Mouse (Mus musculus): ENCODE measurements at regions not wholly inside any gene's neighbourhood (a gene's known extent, or its start where the extent isn't known, plus 50 kb on each side); places are given as distances from the start of the nearest gene placed in this dataset.
A peak's percentile ranks its signal among the peaks of the same experiment; 100 is the strongest.
"Not testable (repeated sequence)": the region's sequence is repeated elsewhere in the genome, so short reads cannot be mapped to it uniquely, and the experiment has no call there.

DNA sequence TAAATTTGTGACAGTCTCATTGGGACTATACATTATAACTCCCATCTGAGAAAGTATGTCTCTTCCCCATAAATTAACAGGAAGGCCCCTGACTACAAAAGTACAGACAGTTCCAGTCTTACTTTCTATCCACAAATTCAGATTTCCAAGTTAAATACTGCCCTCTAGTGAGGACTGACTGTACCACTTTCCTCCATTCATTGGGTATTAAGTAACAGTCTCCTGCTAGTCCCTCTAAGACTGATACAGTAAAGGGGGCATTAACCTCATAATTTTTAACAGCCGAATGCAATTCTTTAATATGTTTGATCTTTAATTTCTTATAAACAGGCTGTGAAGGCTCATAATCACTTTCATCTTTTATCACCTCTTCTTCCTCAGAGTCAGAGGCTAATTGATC lies 131.0 kb upstream of the Adcyap1 start:
- not testable (repeated sequence) for DNase-seq (ENCODE audit: low read depth)

DNA sequence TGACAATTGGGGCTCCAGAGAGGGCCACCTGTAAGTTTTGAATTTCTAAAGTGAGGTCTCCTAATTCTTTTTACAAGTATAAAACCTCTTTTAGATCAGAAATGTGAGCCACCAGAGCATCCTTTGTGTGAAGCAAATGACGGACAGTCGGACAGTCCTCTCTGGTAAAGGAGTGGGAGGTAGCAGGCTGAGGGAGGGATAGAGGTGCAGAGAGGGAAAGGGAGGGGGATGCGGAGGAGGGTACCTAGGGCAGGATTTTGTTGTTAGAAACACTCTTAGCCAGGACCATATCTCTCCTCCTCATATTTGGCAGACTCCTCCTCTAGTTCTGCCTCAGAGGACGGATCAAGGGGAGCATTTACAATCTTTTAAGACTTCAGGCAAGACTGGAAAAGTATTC lies 130.3 kb upstream of the Adcyap1 start:
- DNase-seq (ENCODE audit: low read depth) = no peak

DNA sequence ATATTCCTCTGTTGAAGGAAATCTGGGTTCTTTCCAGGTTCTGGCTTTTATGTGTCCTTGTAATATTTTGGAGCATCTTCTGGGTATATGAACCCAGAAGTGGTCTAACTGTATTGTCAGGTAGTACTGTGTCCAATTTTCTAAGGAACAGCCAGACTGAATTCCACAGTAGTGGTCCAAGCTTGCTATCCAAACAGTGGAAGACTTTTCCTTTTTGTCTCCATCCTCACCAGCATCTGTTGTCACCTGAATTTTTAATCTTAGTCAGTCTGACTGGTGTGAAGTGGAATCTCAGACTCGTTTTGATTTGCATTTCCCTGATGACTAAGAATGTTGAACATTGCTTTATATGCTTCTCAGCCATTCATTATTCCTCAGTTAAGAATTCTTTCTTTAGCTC lies 114.8 kb upstream of the Adcyap1 start:
- no peak for DNase-seq (ENCODE audit: low read depth)

DNA sequence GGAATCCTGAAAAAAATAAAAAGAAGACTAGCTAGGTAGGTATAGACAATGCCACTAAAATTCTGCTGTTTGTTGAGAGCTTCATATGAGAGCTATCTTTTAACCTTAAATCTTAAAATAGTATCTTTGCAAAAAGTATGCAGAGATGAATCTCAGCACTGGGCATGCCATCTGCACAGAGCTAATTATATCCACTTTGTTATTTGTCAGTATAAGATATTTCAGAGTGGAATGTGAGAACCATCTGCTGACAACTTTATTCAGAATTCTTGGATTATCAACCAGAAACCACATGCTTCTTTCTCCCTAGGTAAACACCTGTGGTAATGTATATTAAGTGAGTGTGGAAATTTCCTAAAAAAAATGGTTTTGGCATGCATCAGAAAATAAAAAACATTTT lies 94.3 kb upstream of the Adcyap1 start:
- DNase-seq (ENCODE audit: low read depth) = no peak

DNA sequence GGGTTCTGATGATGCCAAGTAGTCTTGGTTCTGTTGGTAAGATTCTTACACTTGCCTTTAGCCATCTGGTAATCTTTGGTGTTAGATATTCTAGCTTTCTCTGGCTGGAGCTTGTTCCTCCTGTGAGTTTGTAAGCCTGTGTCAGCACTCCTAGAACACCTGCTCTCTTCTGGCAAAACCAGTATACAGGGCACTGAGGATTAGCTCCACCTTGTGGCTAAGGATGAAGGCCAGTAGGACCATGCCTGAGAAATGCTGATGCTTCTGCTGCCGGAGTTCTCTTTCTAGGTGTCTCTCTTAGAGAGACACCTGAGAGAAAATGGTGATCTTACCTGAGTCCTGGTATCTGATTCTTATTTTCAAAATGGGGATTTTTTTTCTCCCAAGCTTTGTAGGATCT lies 58.8 kb upstream of the Adcyap1 start:
- no peak for DNase-seq (ENCODE audit: low read depth)

DNA sequence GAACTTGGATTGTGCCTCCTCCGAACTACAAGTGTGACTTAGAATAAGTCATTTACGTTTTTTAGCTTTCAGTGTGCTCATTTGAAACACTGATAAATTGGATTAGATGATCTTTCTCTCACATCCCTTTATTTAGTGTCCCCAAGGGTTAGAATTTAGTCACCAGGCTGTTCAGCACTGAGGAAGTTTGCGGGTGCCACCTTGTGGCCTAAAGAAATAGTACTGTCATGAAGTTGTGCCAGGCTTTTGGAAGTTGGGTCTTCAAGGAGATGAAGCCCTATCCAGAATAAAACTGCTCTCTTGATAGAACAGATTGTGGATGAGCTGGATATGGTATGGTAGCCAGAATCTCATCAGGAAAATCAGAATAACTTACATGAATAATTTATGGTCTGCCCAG lies 57.7 kb upstream of the Adcyap1 start:
- peak; percentile 2 for DNase-seq (ENCODE audit: low read depth)
